Mouse (Mus musculus): ENCODE results near the gene Gja1. TPM values are rescaled to one million over a fixed set of nuclear protein-coding genes. Genes with fewer than 3 reads are reported as not detected.

The Gja1 gene
- polyA plus RNA-seq, 1 experiment from 2014 or later: 96.3 TPM

- H3K4me2 ChIP-seq: no peak overlapping the region
- peaks cover under 1% of the 10 kb centered on the region; the same call in 1 of the 2 replicates for H3K4me1 ChIP-seq (replicated peaks)
- H3K9me3 ChIP-seq: no peaks in the 10 kb centered on the region
- no peak overlapping the region for H3K9ac ChIP-seq
- H3K36me3 ChIP-seq: no peaks in the 10 kb centered on the region
- ATAC-seq (ENCODE audit: low FRiP score): no peak
- no peaks in the 10 kb centered on the region for H3K27me3 ChIP-seq
- WGBS: 59% methylated on average over 4 of the region's 4 CpGs
- H3K4me3 ChIP-seq: no peak overlapping the region
- H3K27ac ChIP-seq: no peak overlapping the region
Measured at GRCm38 (mm10) chr10:56426369-56426768, 49.2 kb downstream of the Gja1 start.

- no peak overlapping the region for H3K4me3 ChIP-seq
Measured at GRCm38 (mm10) chr10:56427382-56427781, 50.3 kb downstream of the Gja1 start.

GRCm38 (mm10) chr10:56427827-56428226 lies 50.7 kb downstream of the Gja1 start:
- no peak overlapping the region for H3K4me2 ChIP-seq
- no peaks in the 10 kb centered on the region for H3K9me3 ChIP-seq
- H3K36me3 ChIP-seq: no peaks in the 10 kb centered on the region
- H3K27me3 ChIP-seq: no peaks in the 10 kb centered on the region
- 95% methylated on average over 2 of the region's 2 CpGs for WGBS
- no peak overlapping the region for H3K27ac ChIP-seq
- H3K4me3 ChIP-seq: no peak overlapping the region
- no peak for ATAC-seq (ENCODE audit: low FRiP score)
- H3K9ac ChIP-seq: no peak overlapping the region
- peaks cover 3% of the 10 kb centered on the region; the same call in 1 of the 2 replicates for H3K4me1 ChIP-seq (replicated peaks)

More at GRCm38 (mm10) chr10:56427382-56427781, 50.3 kb downstream of the Gja1 start:
- no peak for ATAC-seq (ENCODE audit: low FRiP score)
- no peak overlapping the region for H3K9ac ChIP-seq
- 86% methylated on average over 2 of the region's 2 CpGs for WGBS
- H3K27me3 ChIP-seq: no peaks in the 10 kb centered on the region
- no peaks in the 10 kb centered on the region for H3K36me3 ChIP-seq
- H3K9me3 ChIP-seq: no peaks in the 10 kb centered on the region
- H3K27ac ChIP-seq: no peak overlapping the region
- H3K4me2 ChIP-seq: no peak overlapping the region
- H3K4me1 ChIP-seq (replicated peaks): peaks cover 3% of the 10 kb centered on the region; the same call in 1 of the 2 replicates

- peaks cover 3% of the 10 kb centered on the region; the same call in 1 of the 2 replicates for H3K4me1 ChIP-seq (replicated peaks)
- H3K36me3 ChIP-seq: no peaks in the 10 kb centered on the region
- no peaks in the 10 kb centered on the region for H3K27me3 ChIP-seq
- no peak overlapping the region for H3K4me3 ChIP-seq
- no peak overlapping the region for H3K9ac ChIP-seq
- no peak overlapping the region for H3K4me2 ChIP-seq
- ATAC-seq (ENCODE audit: low FRiP score): no peak
- WGBS: 66% methylated on average over 5 of the region's 5 CpGs
- H3K9me3 ChIP-seq: no peaks in the 10 kb centered on the region
- H3K27ac ChIP-seq: no peak overlapping the region
Measured at GRCm38 (mm10) chr10:56429011-56429410, 51.9 kb downstream of the Gja1 start.

GRCm38 (mm10) chr10:56431600-56432389 lies 54.7 kb downstream of the Gja1 start:
- WGBS: 18% methylated on average over 23 of the region's 23 CpGs
- Histone ChIP-seq H3K9me3 (no peaks in the 10 kb centered on the region), H3K36me3 (no peaks in the 10 kb centered on the region), H3K9ac (peak overlapping the region; percentile 68), H3K27ac (peak overlapping the region; percentile 67), H3K4me3 (peak overlapping the region; percentile 34), H3K4me2 (peak overlapping the region; percentile 56), H3K27me3 (no peaks in the 10 kb centered on the region), H3K4me1 (replicated peaks) (peaks cover 3% of the 10 kb centered on the region; the same call in 1 of the 2 replicates)
- ATAC-seq (ENCODE audit: low FRiP score): peak; percentile 66

GRCm38 (mm10) chr10:56432390-56432709 lies 55.2 kb downstream of the Gja1 start:
- peak overlapping the region; percentile 56 for H3K4me2 ChIP-seq
- 0 out of 2 replicates have a peak overlapping the region, but pooled peaks have one; percentile 68 for H3K9ac ChIP-seq
- ATAC-seq (ENCODE audit: low FRiP score): no peak
- peaks cover 3% of the 10 kb centered on the region; the same call in 1 of the 2 replicates for H3K4me1 ChIP-seq (replicated peaks)
- H3K27me3 ChIP-seq: no peaks in the 10 kb centered on the region
- no peaks in the 10 kb centered on the region for H3K9me3 ChIP-seq
- no peak overlapping the region for H3K4me3 ChIP-seq
- no peak overlapping the region for H3K27ac ChIP-seq
- H3K36me3 ChIP-seq: no peaks in the 10 kb centered on the region
- 78% methylated on average over 6 of the region's 6 CpGs for WGBS

- Histone ChIP-seq H3K36me3 (no peaks in the 10 kb centered on the region), H3K4me3 (no peak overlapping the region), H3K27ac (no peak overlapping the region), H3K9me3 (no peaks in the 10 kb centered on the region), H3K4me2 (no peak overlapping the region), H3K9ac (no peak overlapping the region), H3K4me1 (replicated peaks) (no peaks in the 10 kb centered on the region), H3K27me3 (no peaks in the 10 kb centered on the region)
- 86% methylated on average over 11 of the region's 11 CpGs for WGBS
- no peak for ATAC-seq (ENCODE audit: low FRiP score)
Measured at GRCm38 (mm10) chr10:56437290-56437689, 60.2 kb downstream of the Gja1 start.

- Histone ChIP-seq H3K4me2 (no peak overlapping the region), H3K36me3 (no peaks in the 10 kb centered on the region), H3K27ac (no peak overlapping the region), H3K4me1 (replicated peaks) (no peaks in the 10 kb centered on the region), H3K4me3 (no peak overlapping the region), H3K9me3 (no peaks in the 10 kb centered on the region), H3K27me3 (no peaks in the 10 kb centered on the region), H3K9ac (no peak overlapping the region)
- ATAC-seq (ENCODE audit: low FRiP score): no peak
- 85% methylated on average over 4 of the region's 4 CpGs for WGBS
Measured at GRCm38 (mm10) chr10:56439638-56440037, 62.5 kb downstream of the Gja1 start.

- Histone ChIP-seq H3K36me3 (no peaks in the 10 kb centered on the region), H3K4me1 (replicated peaks) (no peaks in the 10 kb centered on the region), H3K27ac (no peak overlapping the region), H3K4me2 (no peak overlapping the region), H3K27me3 (no peaks in the 10 kb centered on the region), H3K9ac (no peak overlapping the region), H3K4me3 (no peak overlapping the region), H3K9me3 (no peaks in the 10 kb centered on the region)
- no peak for ATAC-seq (ENCODE audit: low FRiP score)
- 95% methylated on average over 2 of the region's 2 CpGs for WGBS
Measured at GRCm38 (mm10) chr10:56444457-56444856, 67.3 kb downstream of the Gja1 start.

GRCm38 (mm10) chr10:56449030-56449429 lies 71.9 kb downstream of the Gja1 start:
- Histone ChIP-seq H3K4me3 (no peak overlapping the region), H3K36me3 (no peaks in the 10 kb centered on the region), H3K9ac (no peak overlapping the region)

More at GRCm38 (mm10) chr10:56449030-56449429, 71.9 kb downstream of the Gja1 start:
- Histone ChIP-seq H3K9me3 (no peaks in the 10 kb centered on the region), H3K4me1 (replicated peaks) (no peaks in the 10 kb centered on the region), H3K4me2 (no peak overlapping the region), H3K27ac (no peak overlapping the region), H3K27me3 (no peaks in the 10 kb centered on the region)
- no peak for ATAC-seq (ENCODE audit: low FRiP score)
- WGBS: 88% methylated on average over 4 of the region's 4 CpGs

Other genes with a start within 250 kb of the Gja1 start
- 2.9 TPM in 2 replicates for gene Tbc1d32, start 148.6 kb upstream of the Gja1 start, polyA plus RNA-seq (2015; fragmentation: Nextera tagmentation; extraction: Ambion mirVana)